Mouse (Mus musculus) G1E (cell line): ENCODE results near the gene Irx2. TPM values are rescaled to one million over a fixed set of nuclear protein-coding genes. Genes with fewer than 3 reads are reported as not detected.

Experiments
- ATAC-seq: 2 replicates; pipeline ENCODE4 v1.8.0; 2016; ENCODE audit warnings: mild to moderate bottlenecking; ENCODE audit not compliant: insufficient number of reproducible peaks, poor library complexity, low FRiP score, severe bottlenecking; ENCODE audit errors: extremely low read depth
- DNase-seq: peaks from one replicate; pipeline ENCODE4 v3.0.0; 2012; ENCODE audit warnings: low spot score
- H3K27me3 ChIP-seq: 2 replicates; pipeline ENCODE4 v1.6.1; 2012; ENCODE audit warnings: mild to moderate bottlenecking, low read length, inconsistent platforms; ENCODE audit not compliant: insufficient read depth
- H3K36me3 ChIP-seq: replicated peaks from 2 replicates; pipeline ENCODE3; 2012; ENCODE audit warnings: mild to moderate bottlenecking, inconsistent platforms
- H3K4me1 ChIP-seq: 2 replicates; pipeline ENCODE4 v1.6.1; 2012; ENCODE audit warnings: low read depth, low read length, inconsistent platforms, mixed read lengths; ENCODE audit not compliant: insufficient read depth
- H3K4me3 ChIP-seq: 2 replicates; pipeline ENCODE4 v1.5.1; 2012; ENCODE audit warnings: low read depth, mild to moderate bottlenecking, inconsistent platforms, low read length, moderate library complexity, mixed read lengths
- H3K9me3 ChIP-seq: replicated peaks from 2 replicates; pipeline ENCODE4 v1.6.1; 2012; ENCODE audit warnings: inconsistent platforms
- CTCF ChIP-seq: IDR thresholded peaks from 2 replicates; pipeline ENCODE4 v1.5.1; 2012; ENCODE audit warnings: low read depth, low read length, inconsistent platforms, mixed read lengths
- GATA1 ChIP-seq: IDR thresholded peaks from 2 replicates; pipeline ENCODE4 v1.6.1; 2012; ENCODE audit warnings: borderline replicate concordance, low read length, inconsistent platforms, mixed read lengths
- GATA2 ChIP-seq: IDR thresholded peaks from 2 replicates; pipeline ENCODE4 v1.6.1; 2012; ENCODE audit warnings: low read depth, low read length, inconsistent platforms, borderline replicate concordance
- POLR2AphosphoS5 ChIP-seq: IDR thresholded peaks from 2 replicates; pipeline ENCODE4 v1.6.1; 2012; ENCODE audit warnings: low read depth, low read length, inconsistent platforms; ENCODE audit not compliant: insufficient replicate concordance
- TAL1 ChIP-seq: conservative IDR thresholded peaks from 2 replicates; pipeline ENCODE4 v1.6.1; 2012; ENCODE audit warnings: low read depth, low read length, inconsistent platforms, mixed read lengths
- polyA plus RNA-seq: library from polyadenylated mRNA; stranded (reverse); fragments of >175 nt; gene quantifications from 2 replicates; pipeline ENCODE4 v1.2.3, GENCODE M21; 2012
- total RNA-seq, 2 experiments: library from RNA; stranded (forward) in 1 of 2; stranded (reverse) in 1 of 2; fragments of 200-1000 nt in 1 of 2; fragments of >200 nt in 1 of 2; fragmentation: Nextera tagmentation in 1 of 2; gene quantifications; 2 replicates each; pipeline ENCODE4 v1.2.3; 2014 to 2017

Irx2 gene
- total and polyA plus RNA-seq, 3 experiments = 0.49 to 2.4 TPM; not detected in 1

DNA sequence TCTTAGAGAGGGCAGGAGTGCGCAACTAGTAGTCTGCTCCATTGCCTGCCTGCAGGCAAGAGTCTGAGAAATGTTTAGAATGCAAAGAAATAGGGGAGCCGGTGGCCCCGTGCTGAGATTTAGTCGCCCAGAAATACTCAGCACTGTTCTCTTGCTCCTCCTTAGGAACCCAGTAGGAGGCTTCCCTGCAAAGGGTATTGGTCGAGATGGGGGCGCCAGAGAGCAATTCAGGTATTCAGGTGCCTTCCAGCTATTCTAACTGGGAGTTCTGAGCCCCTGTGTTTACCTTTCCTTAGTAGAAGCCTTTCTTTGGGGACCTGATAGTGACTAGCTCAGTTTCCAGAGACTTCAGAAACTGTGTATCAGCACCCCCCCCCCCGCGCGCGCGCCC lies 11.5 kb downstream of the Irx2 start:
- no peak for ATAC-seq
- peaks cover 58% of the 10 kb centered on the region for H3K9me3 ChIP-seq
- no peak for TF ChIP-seq CTCF
- TF ChIP-seq POLR2AphosphoS5 = no peak
- TF ChIP-seq GATA1 = no peak
- no peak for TF ChIP-seq GATA2
- no peak for TF ChIP-seq TAL1
- H3K4me3 ChIP-seq = no peak overlapping the region
- no peaks in the 10 kb centered on the region for H3K36me3 ChIP-seq
- H3K27me3 ChIP-seq = no peaks in the 10 kb centered on the region
- H3K4me1 ChIP-seq = no peaks in the 10 kb centered on the region
- no peak for DNase-seq

DNA sequence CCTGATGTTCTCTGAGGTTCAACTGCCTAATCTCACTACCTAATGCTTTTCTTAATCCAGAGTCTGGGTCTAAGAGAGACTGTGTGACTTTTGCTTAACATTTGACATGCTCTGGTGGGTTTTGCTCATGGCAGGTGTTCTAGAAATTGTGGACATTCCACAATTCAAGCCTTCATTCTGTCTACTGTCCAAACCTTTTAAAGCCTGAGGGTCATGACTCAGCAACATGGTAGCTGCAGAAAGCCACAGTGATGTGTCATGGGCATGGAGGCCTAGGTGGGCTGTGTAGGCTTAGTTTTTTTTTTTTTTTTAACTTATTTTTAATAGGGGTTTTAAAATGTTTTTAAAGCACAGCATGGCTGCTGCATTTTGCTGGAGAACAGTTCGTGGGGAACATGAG lies 27.8 kb downstream of the Irx2 start:
- no peak for TF ChIP-seq POLR2AphosphoS5
- no peak for TF ChIP-seq TAL1
- TF ChIP-seq GATA2 = no peak
- no peak for TF ChIP-seq CTCF
- no peak for TF ChIP-seq GATA1
- ATAC-seq (no peak), DNase-seq (no peak)
- Histone ChIP-seq H3K27me3 (no peaks in the 10 kb centered on the region), H3K36me3 (no peaks in the 10 kb centered on the region), H3K9me3 (peaks cover 32% of the 10 kb centered on the region), H3K4me1 (no peaks in the 10 kb centered on the region), H3K4me3 (no peak overlapping the region)

DNA sequence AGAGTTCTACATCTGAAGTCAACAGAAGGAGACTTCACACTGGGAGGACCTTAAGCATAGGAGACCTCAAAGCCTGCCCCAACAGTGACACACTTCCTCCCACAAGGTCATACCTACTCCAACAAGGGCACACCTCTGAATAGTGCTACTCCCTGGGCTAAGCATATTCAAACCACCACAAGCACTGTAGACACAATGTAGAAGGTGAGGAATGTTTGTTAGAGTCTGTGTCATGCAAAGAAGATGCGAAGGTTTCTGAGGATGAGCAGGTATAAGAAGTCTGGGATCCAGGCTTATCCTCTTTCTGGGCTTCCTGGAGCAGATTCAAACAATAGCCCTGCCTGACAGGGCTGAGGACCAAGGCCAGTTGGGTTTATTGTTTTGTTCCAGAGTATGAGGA lies 47.2 kb downstream of the Irx2 start:
- no peak for ATAC-seq
- Histone ChIP-seq H3K4me3 (no peak overlapping the region), H3K9me3 (peaks cover 38% of the 10 kb centered on the region), H3K27me3 (no peaks in the 10 kb centered on the region), H3K36me3 (no peaks in the 10 kb centered on the region), H3K4me1 (no peaks in the 10 kb centered on the region)
- TF ChIP-seq GATA2 (no peak), GATA1 (no peak), TAL1 (no peak), CTCF (no peak), POLR2AphosphoS5 (no peak)
- no peak for DNase-seq
